In genomic region chr15:51592069-51592435, GRCm38 (mm10) we compare ENCODE assay signal across 8 mouse cellular contexts.
DNase-seq lines count a peak whose midpoint lies in the region; ATAC-seq and TF ChIP-seq lines count a peak whose summit lies in the region.

No protein-coding gene starts in this region.

- in situ Hi-C loops in ES-E14 (cut with MboI; ENCODE audit: low sequenced_read_pairs in 2 of 2, unreplicated experiment in 2 of 2) = no loop called here

- DNase-seq in embryo, embryonic 11 days = peak; percentile 17
- no peak for DNase-seq in embryo, embryonic 10 days (ENCODE audit: low spot score)
- peak; percentile 21 for DNase-seq in ES-E14 (ENCODE audit: low read depth, low spot score)
- DNase-seq in gastrocnemius, postnatal 25 days = peak; percentile 55
- no peak for DNase-seq in right cerebral cortex, postnatal 14 days

- peak overlapping the region in 1 of 2 experiments; percentile 42; a peak in 2 of 4 replicates for H3K4me3 ChIP-seq in ES-E14 (ENCODE audit: insufficient read depth in 1 of 2, low read depth in 1 of 2, low read length in 2 of 2, poor library complexity in 1 of 2, severe bottlenecking in 1 of 2)
- H3K4me3 ChIP-seq in hindbrain, embryonic 16.5 days (ENCODE audit: low read length) = no peak overlapping the region
- peak overlapping the region; percentile 10 for H3K4me3 ChIP-seq in myocyte

- H3K27me3 ChIP-seq in hindbrain, embryonic 16.5 days (replicated peaks; ENCODE audit: control insufficient read depth, insufficient read depth, low read length) = no peaks in the 10 kb centered on the region
- H3K27me3 ChIP-seq in myocyte (ENCODE audit: control insufficient read depth, insufficient read depth, insufficient read length) = no peaks in the 10 kb centered on the region

- TF ChIP-seq POLR2A in myocyte (IDR thresholded peaks at IDR 0.05; ENCODE audit: insufficient read length, low read depth) = no peak

- no peaks in the 10 kb centered on the region for H3K9me3 ChIP-seq in ES-E14 (ENCODE audit: control insufficient read depth, insufficient read depth, low read depth, low read length)
- H3K9me3 ChIP-seq in hindbrain, embryonic 16.5 days (ENCODE audit: control insufficient read depth, low read length) = no peaks in the 10 kb centered on the region

- H3K27ac ChIP-seq in ES-E14 (ENCODE audit: insufficient read depth, low read depth, low read length, poor library complexity, severe bottlenecking) = no peak overlapping the region; the same call in 1 of the 2 replicates
- H3K27ac ChIP-seq in hindbrain, embryonic 16.5 days (ENCODE audit: low read depth, low read length) = no peak overlapping the region

- no peak overlapping the region for H3ac ChIP-seq in myocyte (ENCODE audit: control insufficient read depth, insufficient read length)

- H3K36me3 ChIP-seq in ES-E14 (ENCODE audit: control insufficient read depth, insufficient read depth, low read length, poor library complexity, severe bottlenecking) (no peaks in the 10 kb centered on the region), myocyte (ENCODE audit: control insufficient read depth, insufficient read depth) (no peaks in the 10 kb centered on the region)
- no peaks in the 10 kb centered on the region for H3K36me3 ChIP-seq in hindbrain, embryonic 16.5 days (ENCODE audit: control insufficient read depth, insufficient read depth, low read length)

- 35% methylated on average over 9 of the region's 9 CpGs for WGBS in hindbrain, embryonic 16.5 days

- H3K79me2 ChIP-seq in myocyte (ENCODE audit: control insufficient read depth, insufficient read depth) = no peaks in the 10 kb centered on the region

- H3K9ac ChIP-seq in ES-E14 (ENCODE audit: insufficient read depth, low read depth, low read length, poor library complexity, severe bottlenecking) = no peak overlapping the region; the same call in 1 of the 2 replicates
- H3K9ac ChIP-seq in hindbrain, embryonic 16.5 days (ENCODE audit: low read depth, low read length) = no peak overlapping the region

- peak; percentile 74 for ATAC-seq in hindbrain, embryonic 16.5 days
- ATAC-seq in megakaryocyte-erythroid progenitor cell, adult 5-6 weeks (replicated peaks; ENCODE audit: low FRiP score, low TSS enrichment, poor library complexity, severe bottlenecking) = no peak

- peaks cover 3 to 12% of the 10 kb centered on the region in 2 experiments; a peak in 3 of 4 replicates for H3K4me1 ChIP-seq in ES-E14 (ENCODE audit: control insufficient read depth in 2 of 2, insufficient read depth in 2 of 2, low read length in 2 of 2, poor library complexity in 1 of 2)
- H3K4me1 ChIP-seq in hindbrain, embryonic 16.5 days (ENCODE audit: control insufficient read depth, insufficient read depth, low read depth, low read length) = no peaks in the 10 kb centered on the region

- H3K4me2 ChIP-seq in hindbrain, embryonic 16.5 days (ENCODE audit: low read length) = peak overlapping the region; percentile 28
- H3K4me2 ChIP-seq in myocyte (ENCODE audit: low read depth) = peak overlapping the region; percentile 94

TF ChIP-seq in ES-E14, 5 proteins besides CTCF, POLR2A, EP300 and RAD21:
- TF ChIP-seq CHD2 (IDR thresholded peaks at IDR 0.05; ENCODE audit: low read depth, low read length) (no peak), HCFC1 (IDR thresholded peaks at IDR 0.05; ENCODE audit: borderline replicate concordance, insufficient read depth, low read length) (no peak), ZNF384 (IDR thresholded peaks at IDR 0.05; ENCODE audit: low read depth, low read length) (no peak), ZC3H11A (IDR thresholded peaks at IDR 0.05; ENCODE audit: borderline replicate concordance, low read depth, low read length) (no peak), MAFK (IDR thresholded peaks at IDR 0.05; ENCODE audit: insufficient read depth, low read depth, low read length) (no peak)
TF ChIP-seq in ES-E14: peak in this region for 0.

TF ChIP-seq in myocyte, 11 proteins besides CTCF, POLR2A, EP300 and RAD21:
- TF ChIP-seq REST (IDR thresholded peaks at IDR 0.05; ENCODE audit: insufficient read depth, insufficient read length) (no peak), POLR2AphosphoS2 (IDR thresholded peaks at IDR 0.05; ENCODE audit: insufficient read length, low read depth) (peak; percentile 62)

Comparison
In these comparisons a context has a peak if more than half of its experiments do, and no peak if none do; other contexts are left out.
1. DNase-seq: peak in embryo, embryonic 11 days (single experiment), ES-E14 (single experiment) and gastrocnemius, postnatal 25 days (single experiment); none in embryo, embryonic 10 days (single experiment) and right cerebral cortex, postnatal 14 days (single experiment).